Mouse (Mus musculus) left cerebral cortex, adult 2 months (tissue): ENCODE measurements at regions not wholly inside any gene's neighbourhood (a gene's known extent, or its start where the extent isn't known, plus 50 kb on each side); places are given as distances from the start of the nearest gene placed in this dataset.

ENCODE experiments used
- DNase-seq, 2 experiments: peaks; one replicate each; pipeline ENCODE4 v3.0.0; 2021 to 2022; ENCODE audit warnings: low spot score in 2 of 2, mixed read lengths in 1 of 2; ENCODE audit errors: extremely low spot score in 1 of 2
- H3K27ac ChIP-seq: fragments of 200-600 bp; 2 replicates; pipeline ENCODE4 v1.8.1; 2022
- H3K4me3 ChIP-seq: fragments of 200-600 bp; 2 replicates; pipeline ENCODE4 v1.8.1; 2022
- CTCF ChIP-seq: fragments of 200-600 bp; IDR thresholded peaks from 2 replicates; pipeline ENCODE4 v1.8.1; 2022; ENCODE audit warnings: antibody characterized with exemption, mild to moderate bottlenecking, moderate library complexity
- intact Hi-C: fragments of 180-260 bp; cut with DNase I; formaldehyde crosslinking; loops from one replicate; pipeline ENCODE4 v1.15.1; 2025

DNA sequence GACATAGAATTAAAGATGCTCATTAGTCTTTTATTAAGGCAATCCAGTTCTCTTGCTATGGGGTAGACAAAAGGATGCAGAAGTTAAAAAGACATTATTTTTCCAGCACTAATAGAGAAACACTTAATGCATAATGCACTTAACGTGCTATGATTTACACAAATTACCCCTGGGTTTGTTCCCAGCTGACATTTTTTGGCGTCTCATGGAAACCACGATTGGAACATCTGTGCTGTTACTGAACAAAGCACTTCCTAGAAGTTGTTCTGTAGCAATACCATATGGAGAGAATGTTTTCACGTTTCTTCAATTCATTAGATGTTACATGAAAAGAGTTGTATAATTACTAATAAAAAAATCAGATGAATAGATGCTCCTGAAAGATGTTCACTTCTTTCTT is 635.2 kb downstream of the Gm597 start:
- intact Hi-C loops: no loop called here
- Histone ChIP-seq H3K27ac (no peak overlapping the region), H3K4me3 (no peak overlapping the region)
- TF ChIP-seq CTCF: no peak
- DNase-seq: no peak

DNA sequence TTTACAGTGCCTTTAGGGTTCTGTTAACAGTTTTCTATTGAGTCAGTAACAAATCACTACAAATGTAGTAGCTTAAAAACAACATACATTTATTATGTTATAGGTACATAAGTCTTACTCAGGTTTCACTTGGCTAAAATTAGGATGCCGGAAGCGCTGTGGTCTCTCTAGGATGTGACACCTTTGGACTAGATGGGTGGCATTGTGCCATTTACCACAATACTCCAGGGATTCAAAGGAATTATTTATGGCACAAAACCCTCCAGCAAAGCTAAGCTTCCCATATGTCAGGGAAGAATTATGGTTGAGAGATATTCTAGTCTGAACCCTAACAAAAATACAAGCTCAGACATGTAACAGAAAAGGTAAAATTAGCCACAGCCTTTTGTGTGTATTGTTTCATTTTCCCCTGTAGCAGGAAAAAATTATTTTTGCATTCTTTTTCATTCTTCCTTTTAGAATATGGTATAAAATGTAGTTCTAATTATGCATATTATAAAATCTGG is 678.0 kb downstream of the Gm597 start:
- intact Hi-C loops: no loop called here
- DNase-seq: no peak
- peak overlapping the region; percentile 40; the same call in 1 of the 2 replicates for H3K27ac ChIP-seq
- no peak for TF ChIP-seq CTCF
- H3K4me3 ChIP-seq: no peak overlapping the region

DNA sequence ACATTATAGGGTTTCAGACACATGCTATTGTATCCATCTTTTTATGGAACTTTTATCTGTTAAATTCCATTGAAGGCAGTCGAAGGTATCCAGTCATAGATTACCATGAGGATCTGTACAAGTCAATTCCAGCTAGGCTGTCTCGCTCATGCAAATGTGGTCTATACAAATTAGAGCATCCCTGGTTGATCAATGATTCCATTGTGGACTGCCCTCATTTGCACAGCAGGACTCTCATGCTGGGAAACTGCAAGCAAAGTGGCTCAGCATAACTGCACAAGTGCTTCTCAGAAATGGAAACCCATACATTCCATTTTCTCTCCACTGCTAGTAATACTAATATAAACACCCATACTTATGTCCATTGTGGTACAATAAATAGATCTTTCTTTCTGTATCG is 695.6 kb downstream of the Gm597 start:
- TF ChIP-seq CTCF: no peak
- no peak overlapping the region for H3K27ac ChIP-seq
- intact Hi-C loops: no loop called here
- no peak for DNase-seq
- H3K4me3 ChIP-seq: no peak overlapping the region

DNA sequence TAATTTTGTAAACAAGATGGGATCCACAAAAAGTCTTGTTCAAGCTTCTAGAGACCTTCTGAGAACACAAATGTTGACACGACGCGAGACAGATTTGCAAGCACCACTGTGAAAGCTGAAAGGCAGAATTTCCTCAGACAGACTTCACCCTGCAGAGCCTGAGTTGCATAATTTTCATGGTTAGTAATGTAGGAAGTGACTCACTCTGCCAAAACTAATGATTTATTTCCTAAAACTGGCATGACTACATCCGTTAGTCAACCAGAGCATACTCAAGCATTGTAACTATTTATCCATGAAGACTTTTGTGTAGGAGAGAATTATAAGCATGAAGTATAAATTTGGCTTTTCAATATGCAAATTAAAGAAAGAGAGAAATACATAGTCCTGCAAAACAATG is 726.1 kb downstream of the Gm597 start:
- TF ChIP-seq CTCF: no peak
- no peak for DNase-seq
- H3K4me3 ChIP-seq: no peak overlapping the region
- intact Hi-C loops: no loop called here
- no peak overlapping the region for H3K27ac ChIP-seq

DNA sequence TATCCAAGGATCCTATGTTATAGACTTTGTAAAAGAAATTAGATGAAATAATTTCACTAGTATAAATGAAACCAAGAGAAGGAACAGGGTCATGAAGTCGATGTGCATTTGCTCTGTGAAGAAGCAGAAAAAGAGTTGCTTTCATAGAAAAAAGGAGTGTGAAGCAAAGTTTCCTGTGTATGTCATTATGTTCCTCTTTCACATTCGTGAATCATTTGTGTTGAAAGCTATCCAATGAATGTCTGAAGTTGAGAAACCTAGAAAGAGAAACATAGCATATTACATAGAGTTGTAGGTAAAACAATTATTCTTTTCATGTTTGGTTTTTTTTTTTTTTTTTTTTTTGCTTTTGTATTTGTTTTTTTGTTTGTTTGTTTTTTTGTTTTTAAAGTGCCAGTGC is 732.1 kb downstream of the Gm597 start:
- no peak for TF ChIP-seq CTCF
- Histone ChIP-seq H3K27ac (no peak overlapping the region), H3K4me3 (no peak overlapping the region)
- DNase-seq: no peak
- intact Hi-C loops: no loop called here

DNA sequence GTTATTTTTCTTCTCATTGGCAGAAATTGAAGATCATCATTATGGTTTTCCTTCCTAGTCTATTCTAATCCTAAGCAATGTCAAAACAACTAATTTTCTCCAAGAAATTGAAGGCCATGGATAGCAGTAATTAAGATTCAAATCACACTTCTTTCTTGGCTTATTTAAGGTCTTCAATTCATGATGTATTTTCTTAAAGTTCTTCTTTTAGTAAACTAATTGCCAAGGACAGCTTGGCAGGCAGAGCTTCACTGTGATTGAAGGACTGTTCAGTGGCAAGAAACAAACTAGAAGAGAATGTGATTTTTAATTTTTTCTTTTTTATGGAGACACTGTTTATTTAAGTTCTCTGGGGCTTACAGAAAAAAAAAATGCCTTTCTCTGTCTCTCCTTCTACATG is 732.7 kb downstream of the Gm597 start:
- TF ChIP-seq CTCF: no peak
- H3K27ac ChIP-seq: no peak overlapping the region
- no peak for DNase-seq
- no peak overlapping the region for H3K4me3 ChIP-seq
- intact Hi-C loops: no loop called here

DNA sequence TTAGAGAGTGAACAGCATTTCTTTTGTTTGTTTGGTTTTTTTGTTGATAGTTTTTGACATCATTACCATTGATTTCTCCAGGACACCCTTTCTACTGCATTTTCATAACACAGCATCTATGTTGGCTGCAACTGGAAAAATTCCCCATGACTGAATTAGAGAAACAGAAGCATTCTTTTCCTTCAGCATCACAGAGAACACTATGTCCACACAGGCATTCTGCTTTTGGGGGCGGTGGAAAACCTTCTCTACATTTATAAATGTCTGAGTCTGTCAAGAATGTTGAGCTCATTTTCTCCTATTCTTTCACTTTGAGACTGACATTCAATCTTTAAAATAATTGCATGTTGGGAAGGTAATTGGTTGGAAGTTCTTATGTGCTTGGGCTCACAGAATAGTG is 734.4 kb downstream of the Gm597 start:
- intact Hi-C loops: no loop called here
- TF ChIP-seq CTCF: no peak
- no peak for DNase-seq
- Histone ChIP-seq H3K4me3 (no peak overlapping the region), H3K27ac (no peak overlapping the region)

DNA sequence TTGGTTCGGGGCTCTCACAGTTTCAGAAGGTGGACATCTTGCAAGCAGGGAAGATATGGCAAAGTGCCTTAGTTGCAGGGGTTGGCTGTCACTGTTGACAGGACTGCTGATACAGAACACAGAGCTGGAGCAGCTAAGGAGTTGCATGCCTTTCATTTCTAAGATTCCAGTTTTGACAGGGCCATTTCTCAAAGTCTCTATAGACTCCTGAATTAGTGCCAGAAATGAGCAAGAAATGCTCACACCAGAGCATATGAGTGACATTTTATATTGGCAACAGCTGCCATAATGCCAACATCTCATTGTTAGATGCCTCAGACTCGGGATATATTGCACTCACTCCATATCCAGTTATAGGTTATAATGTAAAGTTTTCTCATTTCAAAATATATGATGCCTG is 754.3 kb downstream of the Gm597 start:
- intact Hi-C loops: loop anchor here (2.0 kb wide), 1 partner anchor 41 kb away; no protein-coding TSS in a partner anchor
- no peak overlapping the region for H3K4me3 ChIP-seq
- TF ChIP-seq CTCF: no peak
- H3K27ac ChIP-seq: no peak overlapping the region
- no peak for DNase-seq

DNA sequence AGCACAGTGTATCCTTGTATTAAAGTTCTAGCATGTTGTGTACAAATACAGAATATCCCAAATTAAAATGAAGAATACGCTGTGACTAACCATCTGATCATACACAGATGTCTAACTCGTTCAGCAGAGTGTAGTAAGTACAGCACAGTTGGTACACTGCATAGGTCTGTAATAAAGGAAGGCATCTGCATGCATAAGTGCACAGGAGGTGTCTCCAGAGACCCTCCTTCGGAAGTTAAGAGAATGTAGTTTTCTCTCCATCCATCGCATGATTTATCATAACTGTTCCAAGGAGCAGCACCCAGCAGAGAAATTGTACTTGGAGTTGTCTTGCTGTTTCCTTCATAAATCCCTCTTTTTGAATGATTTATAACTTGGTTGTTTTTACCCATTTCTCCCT is 781.6 kb downstream of the Gm597 start:
- Histone ChIP-seq H3K27ac (no peak overlapping the region), H3K4me3 (no peak overlapping the region)
- no peak for TF ChIP-seq CTCF
- no peak for DNase-seq
- intact Hi-C loops: no loop called here

DNA sequence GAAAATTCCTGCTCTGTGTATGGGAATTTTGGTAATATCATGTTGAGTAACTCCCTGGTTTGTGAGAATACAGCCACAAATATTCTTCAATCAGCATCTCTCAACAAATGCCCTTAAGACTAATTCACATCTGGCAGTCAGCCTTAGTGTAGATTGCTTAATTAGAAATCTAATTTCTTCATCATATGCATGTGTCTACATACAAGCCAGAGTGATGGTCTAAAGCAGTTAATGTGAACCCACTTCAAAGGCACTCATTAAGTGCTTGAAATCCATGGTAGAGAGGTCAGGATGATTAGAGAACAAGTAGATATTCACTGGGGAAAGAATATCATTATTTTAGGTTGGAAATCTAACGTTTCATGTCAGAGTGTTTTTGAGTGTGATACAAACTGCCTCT is 816.7 kb downstream of the Gm597 start:
- no peak overlapping the region for H3K4me3 ChIP-seq
- DNase-seq: no peak
- H3K27ac ChIP-seq: no peak overlapping the region
- no peak for TF ChIP-seq CTCF
- intact Hi-C loops: no loop called here
